ENCODE assay signal across 17 mouse cellular contexts in the genomic region with DNA sequence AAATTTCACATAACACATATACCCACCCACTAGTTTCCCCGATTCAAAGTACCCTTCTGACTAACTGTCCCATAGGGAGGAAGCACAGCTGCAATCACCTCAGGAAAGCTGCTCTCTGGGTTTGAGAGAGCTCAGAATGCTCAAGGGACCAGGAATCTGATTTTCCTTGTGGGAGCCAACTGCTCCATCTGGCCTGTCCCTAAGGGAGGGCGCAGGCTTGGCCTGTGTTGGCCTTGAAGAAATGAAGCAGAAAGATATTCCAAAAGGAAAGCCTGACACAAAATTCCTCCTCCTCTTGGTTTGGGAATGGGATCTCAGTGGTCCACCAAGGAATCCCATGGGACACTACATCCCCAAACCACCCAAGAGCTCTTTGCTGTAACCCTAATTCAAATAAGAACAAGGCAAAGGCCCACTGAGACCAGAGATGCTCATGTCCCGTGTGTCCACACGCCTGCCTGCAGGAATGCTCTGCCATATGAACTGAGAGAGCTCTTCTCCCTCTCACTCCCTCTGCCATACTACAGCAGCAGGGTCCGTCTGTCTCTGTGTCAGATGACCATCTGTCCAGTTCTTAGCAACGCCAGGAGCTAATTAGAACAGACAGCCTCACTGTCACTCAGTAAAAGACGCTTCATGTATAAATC.
DNase-seq lines count a peak whose midpoint lies in the region; ATAC-seq lines count a peak whose summit lies in the region.
"Had no signal": no experiment of that assay in that cellular context is flagged by ENCODE, and none has a peak within 500 bp of the region (broad histone marks: within the 10 kb centered on the region; RNA-seq: fewer than 3 reads in every experiment).

No protein-coding gene starts in this region.

- DNase-seq in cerebellum, postnatal 4 days (ENCODE audit: low spot score in 2 of 2), result no peak
- DNase-seq in layer of hippocampus, adult 8-10 months (ENCODE audit: low spot score in 2 of 2), result peak; percentile 15 to 16
- DNase-seq in layer of hippocampus, postnatal 36 days, result no peak
- peak; percentile 76 for DNase-seq in cerebellum, adult 11-12 months
- peak; percentile 47 to 70 for DNase-seq in cerebellum, postnatal 14 days
- DNase-seq in spleen, adult 12 weeks (ENCODE audit: low spot score), result no peak
- DNase-seq: adrenal gland, adult 8-10 months; gastrocnemius, postnatal 36 days; heart, postnatal 14 days; kidney, adult 8-10 months; kidney, postnatal 14 days; lung, embryonic 14.5 days; lung, postnatal 36 days; right cerebral cortex, postnatal 25 days had no signal

- ATAC-seq in cerebellum, adult (ENCODE audit: insufficient number of reproducible peaks, low FRiP score, low TSS enrichment), result peak; percentile 93
- ATAC-seq in megakaryocyte-erythroid progenitor cell, adult 5-6 weeks (replicated peaks; ENCODE audit: low FRiP score, low TSS enrichment, poor library complexity, severe bottlenecking), result no peak
- ATAC-seq: liver, embryonic 12.5 days had no signal

Comparison
In these comparisons a context has a peak if more than half of its experiments do, and no peak if none do; other contexts are left out.
1. DNase-seq: peak in layer of hippocampus, adult 8-10 months (2 of 2), cerebellum, adult 11-12 months (single experiment) and cerebellum, postnatal 14 days (2 of 2); none in cerebellum, postnatal 4 days (0 of 2), layer of hippocampus, postnatal 36 days (0 of 2) and spleen, adult 12 weeks (single experiment).